Mouse (Mus musculus) megakaryocyte, embryonic 14.5 days (primary cell): ENCODE results near the gene Armc9. TPM values are rescaled to one million over a fixed set of nuclear protein-coding genes. Genes with fewer than 3 reads are reported as not detected.

ENCODE experiments used
- H3K27me3 ChIP-seq: replicated peaks from 2 replicates; pipeline ENCODE3; 2012; ENCODE audit warnings: inconsistent platforms
- H3K36me3 ChIP-seq: replicated peaks from 2 replicates; pipeline ENCODE3; 2012; ENCODE audit warnings: low read length, inconsistent platforms, mixed read lengths
- H3K4me1 ChIP-seq: 2 replicates; pipeline ENCODE4 v1.6.1; 2012; ENCODE audit warnings: inconsistent platforms
- H3K4me3 ChIP-seq: replicated peaks from 2 replicates; pipeline ENCODE3; 2012; ENCODE audit warnings: moderate library complexity, mild to moderate bottlenecking, inconsistent platforms
- H3K9me3 ChIP-seq: 2 replicates; pipeline ENCODE4 v1.6.1; 2012; ENCODE audit warnings: inconsistent platforms
- FLI1 ChIP-seq: IDR thresholded peaks from 2 replicates; pipeline ENCODE4 v1.6.1; 2012; ENCODE audit warnings: low read length, inconsistent platforms, mixed read lengths
- GATA1 ChIP-seq: IDR thresholded peaks from 3 replicates; pipeline ENCODE4 v1.6.1; 2012; ENCODE audit warnings: mixed read lengths, low read length, inconsistent platforms, borderline replicate concordance
- polyA plus RNA-seq: library from polyadenylated mRNA; stranded (reverse); fragments of >175 nt; gene quantifications from 2 replicates; pipeline ENCODE4 v1.2.3, GENCODE M21; 2012; ENCODE audit warnings: low replicate concordance; ENCODE audit not compliant: insufficient read depth

Armc9 gene
- polyA plus RNA-seq, 1 experiment: 1.1 TPM

- H3K27me3 ChIP-seq: no peaks in the 10 kb centered on the region
- no peak for TF ChIP-seq GATA1
- no peak for TF ChIP-seq FLI1
- H3K36me3 ChIP-seq: peaks cover 20% of the 10 kb centered on the region
- H3K4me1 ChIP-seq: peaks cover 98% of the 10 kb centered on the region
- peak overlapping the region; percentile 23 for H3K4me3 ChIP-seq
- no peaks in the 10 kb centered on the region for H3K9me3 ChIP-seq
These were observed 103.7 kb downstream of the Armc9 start for GRCm38 (mm10) chr1:86258171-86258824.

GRCm38 (mm10) chr1:86263564-86264339 is 109.2 kb downstream of the Armc9 start:
- Histone ChIP-seq H3K4me3 (peak overlapping the region; percentile 85), H3K27me3 (no peaks in the 10 kb centered on the region), H3K36me3 (peaks cover 8% of the 10 kb centered on the region), H3K9me3 (no peaks in the 10 kb centered on the region), H3K4me1 (peaks cover 97% of the 10 kb centered on the region)
- TF ChIP-seq FLI1 (no peak), GATA1 (no peak; the same call in 2 of the 3 replicates)

- H3K4me1 ChIP-seq: peaks cover 98% of the 10 kb centered on the region
- no peak overlapping the region for H3K4me3 ChIP-seq
- H3K9me3 ChIP-seq: no peaks in the 10 kb centered on the region
These were observed 110.5 kb downstream of the Armc9 start for GRCm38 (mm10) chr1:86265060-86265459.

GRCm38 (mm10) chr1:86268492-86269189 is 114.1 kb downstream of the Armc9 start:
- TF ChIP-seq GATA1: no peak
- no peak for TF ChIP-seq FLI1
- H3K4me3 ChIP-seq: peak overlapping the region; percentile 70

More at GRCm38 (mm10) chr1:86265060-86265459, 110.5 kb downstream of the Armc9 start:
- Histone ChIP-seq H3K36me3 (no peaks in the 10 kb centered on the region), H3K27me3 (no peaks in the 10 kb centered on the region)
- TF ChIP-seq GATA1: no peak
- TF ChIP-seq FLI1: no peak

GRCm38 (mm10) chr1:86269190-86269508 is 114.6 kb downstream of the Armc9 start:
- Histone ChIP-seq H3K4me1 (peaks cover 66% of the 10 kb centered on the region), H3K36me3 (no peaks in the 10 kb centered on the region), H3K4me3 (peak overlapping the region; percentile 10), H3K27me3 (no peaks in the 10 kb centered on the region), H3K9me3 (no peaks in the 10 kb centered on the region)
- TF ChIP-seq FLI1 (no peak), GATA1 (no peak)

More at GRCm38 (mm10) chr1:86268492-86269189, 114.1 kb downstream of the Armc9 start:
- Histone ChIP-seq H3K36me3 (no peaks in the 10 kb centered on the region), H3K4me1 (peaks cover 71% of the 10 kb centered on the region), H3K9me3 (no peaks in the 10 kb centered on the region), H3K27me3 (no peaks in the 10 kb centered on the region)

DNA sequence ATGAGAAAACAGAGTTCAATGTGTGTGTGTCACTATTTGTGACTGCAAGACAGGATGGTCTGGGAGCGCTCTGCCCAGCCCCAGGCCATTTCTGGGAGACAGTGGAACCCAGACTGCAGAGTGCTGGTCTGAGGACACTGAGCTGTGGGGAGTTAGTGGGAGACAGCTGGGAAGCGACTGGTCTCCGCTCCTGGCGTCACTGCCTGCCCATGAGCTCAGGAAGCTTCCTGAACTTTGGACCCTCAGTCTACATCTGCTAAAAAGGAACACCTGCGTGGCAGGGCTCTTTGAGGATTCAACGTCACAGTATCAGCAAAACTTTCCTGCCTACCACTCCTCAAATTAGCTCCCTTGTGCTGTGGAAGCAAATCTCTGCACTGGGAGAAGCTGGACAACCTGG is 117.1 kb downstream of the Armc9 start:
- H3K4me1 ChIP-seq: peaks cover 61% of the 10 kb centered on the region
- no peaks in the 10 kb centered on the region for H3K27me3 ChIP-seq
- no peaks in the 10 kb centered on the region for H3K9me3 ChIP-seq
- no peak overlapping the region for H3K4me3 ChIP-seq
- no peak for TF ChIP-seq FLI1
- TF ChIP-seq GATA1: no peak
- peaks cover 12% of the 10 kb centered on the region for H3K36me3 ChIP-seq

GRCm38 (mm10) chr1:86277055-86277454 is 122.5 kb downstream of the Armc9 start:
- no peaks in the 10 kb centered on the region for H3K9me3 ChIP-seq
- peaks cover 43% of the 10 kb centered on the region for H3K4me1 ChIP-seq
- H3K4me3 ChIP-seq: no peak overlapping the region
- no peaks in the 10 kb centered on the region for H3K27me3 ChIP-seq
- H3K36me3 ChIP-seq: peaks cover 12% of the 10 kb centered on the region
- TF ChIP-seq FLI1 (no peak), GATA1 (no peak)

DNA sequence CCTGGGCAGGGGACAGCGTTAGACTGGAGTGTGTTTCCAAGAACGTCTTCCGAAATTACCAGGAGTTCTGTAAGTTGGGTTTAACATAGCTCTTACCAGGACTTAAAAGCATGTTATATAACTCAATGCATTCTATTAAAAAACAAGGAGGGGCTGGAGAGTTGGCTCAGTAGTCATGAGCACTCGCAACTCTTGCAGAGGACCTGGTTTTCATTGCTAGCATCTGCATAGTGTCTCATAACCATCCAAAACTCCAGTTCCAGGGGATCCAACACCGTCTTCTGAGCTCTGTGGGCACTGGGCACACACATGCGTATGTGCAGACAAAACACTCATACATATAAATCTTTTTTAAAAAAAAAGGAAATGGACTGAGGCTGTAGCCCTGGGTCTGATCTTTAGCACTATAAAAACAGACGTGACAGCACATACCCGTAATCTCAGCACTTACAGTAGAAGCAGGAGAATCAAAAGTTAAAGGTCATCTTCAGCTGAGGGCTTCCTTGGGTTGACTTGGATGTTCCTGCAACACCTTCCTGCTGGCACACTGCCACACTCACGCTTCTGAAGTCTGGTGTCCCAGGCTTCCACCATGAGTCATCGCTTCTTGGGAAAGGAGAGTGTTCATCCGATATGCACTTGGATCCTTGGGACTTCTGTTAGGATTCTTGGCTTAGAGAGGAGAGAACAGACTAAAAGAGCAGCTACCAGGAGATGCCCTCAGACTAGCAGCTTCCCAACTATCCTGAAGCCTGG is 127.4 kb downstream of the Armc9 start:
- H3K27me3 ChIP-seq: no peaks in the 10 kb centered on the region
- H3K4me1 ChIP-seq: peaks cover 55% of the 10 kb centered on the region
- no peaks in the 10 kb centered on the region for H3K9me3 ChIP-seq
- TF ChIP-seq FLI1 (no peak), GATA1 (no peak)
- H3K4me3 ChIP-seq: no peak overlapping the region
- H3K36me3 ChIP-seq: peaks cover 2% of the 10 kb centered on the region

DNA sequence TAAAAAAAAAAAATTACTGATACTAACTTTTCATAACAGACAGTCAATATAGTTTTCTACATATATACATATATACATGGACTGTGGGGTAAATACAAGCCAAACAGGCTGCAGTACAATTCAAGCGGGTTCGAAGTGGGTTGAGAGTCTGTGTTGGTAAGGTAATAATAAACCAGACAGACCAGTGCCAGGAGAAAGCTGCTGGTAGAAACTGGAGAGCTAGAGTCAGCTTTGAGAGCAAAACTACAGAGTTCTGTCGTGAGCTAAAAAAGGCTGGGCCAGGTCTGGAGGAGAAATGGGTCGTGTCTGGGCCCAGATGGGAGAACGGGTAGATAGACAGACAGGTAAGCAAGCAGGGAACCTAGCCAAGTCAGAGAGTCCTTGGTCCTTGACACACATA is 129.5 kb downstream of the Armc9 start:
- Histone ChIP-seq H3K36me3 (peaks cover 2% of the 10 kb centered on the region), H3K4me1 (peaks cover 54% of the 10 kb centered on the region), H3K9me3 (no peaks in the 10 kb centered on the region), H3K27me3 (no peaks in the 10 kb centered on the region), H3K4me3 (no peak overlapping the region)
- TF ChIP-seq FLI1 (no peak), GATA1 (no peak)
